ENCODE assay signal across 8 mouse cellular contexts in the genomic region with DNA sequence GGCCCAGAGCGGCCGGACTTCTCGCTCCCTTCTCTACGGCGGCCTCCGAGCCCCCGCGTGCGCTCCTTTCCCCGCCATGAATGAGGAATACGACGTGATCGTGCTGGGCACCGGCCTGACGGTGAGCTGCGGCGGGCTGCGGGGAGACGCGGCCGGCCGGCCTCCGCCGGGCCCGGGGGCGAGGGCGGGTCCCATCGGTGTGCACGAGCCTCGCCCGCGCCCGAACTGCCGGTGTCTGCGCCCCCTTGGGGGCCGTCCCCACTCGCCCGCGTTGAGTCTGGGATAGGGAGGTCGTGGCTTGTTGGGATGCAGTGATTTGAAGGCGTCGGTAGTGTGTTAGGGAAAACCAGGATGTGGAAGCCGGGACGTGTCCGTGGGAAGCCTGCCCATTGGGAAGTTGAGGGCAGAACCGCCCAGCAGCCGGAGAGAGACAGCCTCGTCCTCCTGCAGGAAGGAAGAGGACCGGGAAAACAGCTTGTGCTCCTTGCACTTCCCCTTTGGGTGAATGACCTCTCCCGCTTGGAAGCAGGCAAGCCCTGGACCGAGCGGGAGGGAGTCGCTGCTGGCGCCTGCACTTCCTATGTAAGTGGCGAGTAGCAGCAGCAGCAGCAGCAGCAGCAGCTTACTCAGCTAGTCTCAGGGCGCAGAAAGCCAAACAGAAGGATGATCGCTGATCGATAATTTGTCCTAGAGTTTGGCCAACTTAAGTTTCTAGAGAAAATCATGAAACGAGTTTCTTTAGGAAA. TPM values are rescaled to one million over a fixed set of nuclear protein-coding genes. Genes with fewer than 3 reads are reported as not detected.
DNase-seq lines count a peak whose midpoint lies in the region; ATAC-seq lines count a peak whose summit lies in the region.

No protein-coding gene starts in this region.

- no peaks in the 10 kb centered on the region for H3K27me3 ChIP-seq in hindbrain, embryonic 14.5 days (ENCODE audit: control insufficient read depth, insufficient read depth, low read length)

- H3K4me2 ChIP-seq in hindbrain, embryonic 14.5 days (replicated peaks): peak overlapping the region; percentile 85

- H3K4me1 ChIP-seq in hindbrain, embryonic 14.5 days (replicated peaks; ENCODE audit: control insufficient read depth, insufficient read depth, low read length): peaks cover 43% of the 10 kb centered on the region

- no peaks in the 10 kb centered on the region for H3K36me3 ChIP-seq in hindbrain, embryonic 14.5 days (replicated peaks; ENCODE audit: control insufficient read depth, insufficient read depth)

- peak overlapping the region; percentile 98 for H3K27ac ChIP-seq in hindbrain, embryonic 14.5 days

- H3K9ac ChIP-seq in hindbrain, embryonic 14.5 days: peak overlapping the region; percentile 97

- ATAC-seq in hindbrain, embryonic 14.5 days (ENCODE audit: low FRiP score): peak; percentile 64

- H3K9me3 ChIP-seq in hindbrain, embryonic 14.5 days (ENCODE audit: control insufficient read depth, low read length): no peaks in the 10 kb centered on the region

- peak overlapping the region; percentile 92 for H3K4me3 ChIP-seq in hindbrain, embryonic 14.5 days (replicated peaks; ENCODE audit: low read length)

- under 1% methylated on average over 59 of the region's 59 CpGs for WGBS in hindbrain, embryonic 14.5 days

- DNase-seq in ZHBTc4 (ENCODE audit: low read depth, low spot score): peak; percentile 85
- DNase-seq in cerebellum, postnatal 36 days: peak; percentile 60 to 69
- peak; percentile 65 to 73 for DNase-seq in frontal cortex, postnatal 36 days (ENCODE audit: low spot score in 2 of 2)
- peak; percentile 53 for DNase-seq in hindbrain, embryonic 14.5 days (ENCODE audit: low spot score)
- DNase-seq in left cerebral cortex, adult 18-20 months (ENCODE audit: low spot score in 2 of 2): peak; percentile 48 to 71
- peak; percentile 88 for DNase-seq in lung, postnatal 36 days
- DNase-seq in retina, postnatal 1 day: peak; percentile 79
- DNase-seq in urinary bladder, postnatal 36 days (ENCODE audit: low spot score in 2 of 2): peak; percentile 59 to 80

RNA-seq across cellular contexts. Expression of a gene that starts 0.5 kb away (rescaled TPM):
- 464 and 489 TPM in 2 replicates for polyA plus RNA-seq in hindbrain, embryonic 14.5 days (2014; fragmentation: Nextera tagmentation; extraction: Ambion mirVana)
- 100 to 1,000 TPM; 313 to 314 TPM for total RNA-seq in left cerebral cortex, adult 18-20 months (2021)

Comparison
In these comparisons a context has a peak if more than half of its experiments do, and no peak if none do; other contexts are left out.
1. Peak in every context shown above with its lines: DNase-seq, ATAC-seq, H3K4me3 ChIP-seq and H3K27ac ChIP-seq.